Mouse (Mus musculus) left cerebral cortex, adult 18-20 months (tissue): ENCODE results near the gene Pth2r. TPM values are rescaled to one million over a fixed set of nuclear protein-coding genes. Genes with fewer than 3 reads are reported as not detected.

Experiments
- total RNA-seq, 2 experiments: library from RNA; stranded (reverse); gene quantifications; 2 replicates each; pipeline ENCODE4 v1.2.3; 2021

The Pth2r gene
- total RNA-seq, 2 experiments from 2014 or later, result 1.7 to 1.9 TPM

Other genes starting within 250 kb of the Pth2r start
- not detected for gene Akr1cl, start 249.3 kb upstream of the Pth2r start, total RNA-seq
- not detected for gene Cryge, start 230.9 kb upstream of the Pth2r start, total RNA-seq
- not detected for gene Crygd, start 218.6 kb upstream of the Pth2r start, total RNA-seq
- gene Crygc, start 208.4 kb upstream of the Pth2r start, total RNA-seq, result not detected
- gene Crygb, start 199.8 kb upstream of the Pth2r start, total RNA-seq, result not detected
- not detected for gene Cryga, start 178.7 kb upstream of the Pth2r start, total RNA-seq
- under 1 TPM in 1 of 2 experiments, not detected in 1; 0.91 TPM for gene Gm28845, start 162.5 kb upstream of the Pth2r start, total RNA-seq
- 1 to 10 TPM; 5.6 to 6.7 TPM for gene D630023F18Rik, start 158.8 kb upstream of the Pth2r start, total RNA-seq
- gene Idh1, start 95.6 kb upstream of the Pth2r start, total RNA-seq, result 10 to 100 TPM; 41.3 to 41.6 TPM
- gene Pikfyve, start 95.4 kb upstream of the Pth2r start, total RNA-seq, result 10 to 100 TPM; 44.3 to 47.5 TPM